Mouse (Mus musculus) forebrain, embryonic 15.5 days (tissue): ENCODE results near the gene Ccl12. TPM values are rescaled to one million over a fixed set of nuclear protein-coding genes. Genes with fewer than 3 reads are reported as not detected.

Experiments
- ATAC-seq: fragments of 200-750 bp; cut with Nextera tagmentation; replicated peaks from 2 replicates; pipeline ENCODE4 v1.8.0; 2017; ENCODE audit warnings: mild to moderate bottlenecking, moderate TSS enrichment, moderate library complexity
- H3K27ac ChIP-seq: fragments of 300-500 bp; sonication (generic); replicated peaks from 2 replicates; pipeline ENCODE4 v1.5.1; 2015; ENCODE audit warnings: mild to moderate bottlenecking, inconsistent platforms
- H3K27me3 ChIP-seq: fragments of 300-500 bp; sonication (generic); 2 replicates; pipeline ENCODE4 v1.6.1; 2015; ENCODE audit warnings: inconsistent platforms
- H3K36me3 ChIP-seq: fragments of 300-500 bp; sonication (generic); 2 replicates; pipeline ENCODE4 v1.6.1; 2015; ENCODE audit warnings: mild to moderate bottlenecking, inconsistent platforms
- H3K4me1 ChIP-seq: fragments of 300-500 bp; sonication (generic); 2 replicates; pipeline ENCODE4 v1.6.1; 2015; ENCODE audit warnings: inconsistent platforms
- H3K4me2 ChIP-seq: fragments of 300-500 bp; sonication (generic); replicated peaks from 2 replicates; pipeline ENCODE4 v1.6.1; 2015; ENCODE audit warnings: mild to moderate bottlenecking, inconsistent platforms
- H3K4me3 ChIP-seq: fragments of 300-500 bp; sonication (generic); 2 replicates; pipeline ENCODE4 v1.5.1; 2015; ENCODE audit warnings: mild to moderate bottlenecking, inconsistent platforms
- H3K9ac ChIP-seq: fragments of 300-500 bp; sonication (generic); replicated peaks from 2 replicates; pipeline ENCODE4 v1.6.1; 2015; ENCODE audit warnings: mild to moderate bottlenecking, inconsistent platforms
- H3K9me3 ChIP-seq: fragments of 300-500 bp; sonication (generic); 2 replicates; pipeline ENCODE4 v1.6.1; 2016; ENCODE audit warnings: inconsistent platforms
- WGBS: fragments of 180-500 bp; shearing (Covaris S2); methylation state at CpG from one replicate; pipeline ENCODE4 v1.1.7; 2015; ENCODE audit warnings: mixed read lengths; 5-methylcytosine and 5-hydroxymethylcytosine counted together
- polyA plus RNA-seq: library from polyadenylated mRNA; unstranded; fragments of >200 nt; fragmentation: Nextera tagmentation; extraction: Ambion mirVana; gene quantifications from 2 replicates; pipeline ENCODE4 v1.2.1, GENCODE M21; 2015

Ccl12 gene
- polyA plus RNA-seq, 1 experiment from 2014 or later: 0.83 TPM

GRCm38 (mm10) chr11:82084360-82084759 lies 17.3 kb upstream of the Ccl12 start:
- no peak overlapping the region for H3K27ac ChIP-seq
- no peak overlapping the region for H3K4me2 ChIP-seq
- no peak overlapping the region for H3K9ac ChIP-seq
- H3K27me3 ChIP-seq: no peaks in the 10 kb centered on the region
- WGBS: 83% methylated on average over 3 of the region's 3 CpGs
- no peaks in the 10 kb centered on the region for H3K4me1 ChIP-seq
- ATAC-seq: no peak
- no peak overlapping the region for H3K4me3 ChIP-seq
- H3K36me3 ChIP-seq: no peaks in the 10 kb centered on the region
- no peaks in the 10 kb centered on the region for H3K9me3 ChIP-seq

GRCm38 (mm10) chr11:82099511-82100323 lies 1.9 kb upstream of the Ccl12 start:
- H3K27ac ChIP-seq: no peak overlapping the region
- H3K9ac ChIP-seq: no peak overlapping the region
- H3K4me3 ChIP-seq: no peak overlapping the region
- ATAC-seq: no peak
- H3K4me1 ChIP-seq: no peaks in the 10 kb centered on the region
- no peaks in the 10 kb centered on the region for H3K9me3 ChIP-seq
- H3K36me3 ChIP-seq: no peaks in the 10 kb centered on the region
- H3K27me3 ChIP-seq: no peaks in the 10 kb centered on the region
- no peak overlapping the region for H3K4me2 ChIP-seq
- 87% methylated on average over 10 of the region's 10 CpGs for WGBS

DNA sequence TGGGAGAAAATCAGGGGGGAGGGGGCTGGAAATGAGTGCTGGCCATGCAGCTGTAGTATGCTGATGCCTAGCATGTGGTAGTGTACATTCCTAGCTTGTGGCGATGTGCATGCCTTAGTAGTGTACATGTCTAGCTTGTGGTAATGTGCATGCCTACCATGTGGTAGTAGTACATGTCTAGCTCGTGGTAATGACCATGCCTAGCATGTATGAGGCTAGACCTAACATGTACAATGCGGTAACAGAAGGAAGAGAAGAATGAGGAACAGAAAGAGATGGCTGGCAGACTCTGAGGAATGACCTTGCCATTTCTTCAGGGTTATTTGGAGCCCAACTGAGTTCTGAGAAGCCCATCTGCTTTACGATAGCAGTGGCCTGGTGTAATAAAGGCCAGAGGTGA lies 558 bp upstream of the Ccl12 start:
- H3K36me3 ChIP-seq: no peaks in the 10 kb centered on the region
- no peaks in the 10 kb centered on the region for H3K27me3 ChIP-seq
- 85% methylated on average over 4 of the region's 4 CpGs for WGBS
- H3K27ac ChIP-seq: no peak overlapping the region
- no peak overlapping the region for H3K4me3 ChIP-seq
- H3K4me2 ChIP-seq: no peak overlapping the region
- no peaks in the 10 kb centered on the region for H3K9me3 ChIP-seq
- ATAC-seq: no peak
- H3K9ac ChIP-seq: no peak overlapping the region
- H3K4me1 ChIP-seq: no peaks in the 10 kb centered on the region

GRCm38 (mm10) chr11:82109611-82110010 lies 8.0 kb downstream of the Ccl12 start:
- no peak overlapping the region for H3K4me3 ChIP-seq
- no peak overlapping the region for H3K27ac ChIP-seq
- H3K36me3 ChIP-seq: no peaks in the 10 kb centered on the region
- H3K27me3 ChIP-seq: no peaks in the 10 kb centered on the region
- no peak for ATAC-seq
- no peak overlapping the region for H3K9ac ChIP-seq
- no peaks in the 10 kb centered on the region for H3K9me3 ChIP-seq
- H3K4me2 ChIP-seq: no peak overlapping the region
- no peaks in the 10 kb centered on the region for H3K4me1 ChIP-seq

DNA sequence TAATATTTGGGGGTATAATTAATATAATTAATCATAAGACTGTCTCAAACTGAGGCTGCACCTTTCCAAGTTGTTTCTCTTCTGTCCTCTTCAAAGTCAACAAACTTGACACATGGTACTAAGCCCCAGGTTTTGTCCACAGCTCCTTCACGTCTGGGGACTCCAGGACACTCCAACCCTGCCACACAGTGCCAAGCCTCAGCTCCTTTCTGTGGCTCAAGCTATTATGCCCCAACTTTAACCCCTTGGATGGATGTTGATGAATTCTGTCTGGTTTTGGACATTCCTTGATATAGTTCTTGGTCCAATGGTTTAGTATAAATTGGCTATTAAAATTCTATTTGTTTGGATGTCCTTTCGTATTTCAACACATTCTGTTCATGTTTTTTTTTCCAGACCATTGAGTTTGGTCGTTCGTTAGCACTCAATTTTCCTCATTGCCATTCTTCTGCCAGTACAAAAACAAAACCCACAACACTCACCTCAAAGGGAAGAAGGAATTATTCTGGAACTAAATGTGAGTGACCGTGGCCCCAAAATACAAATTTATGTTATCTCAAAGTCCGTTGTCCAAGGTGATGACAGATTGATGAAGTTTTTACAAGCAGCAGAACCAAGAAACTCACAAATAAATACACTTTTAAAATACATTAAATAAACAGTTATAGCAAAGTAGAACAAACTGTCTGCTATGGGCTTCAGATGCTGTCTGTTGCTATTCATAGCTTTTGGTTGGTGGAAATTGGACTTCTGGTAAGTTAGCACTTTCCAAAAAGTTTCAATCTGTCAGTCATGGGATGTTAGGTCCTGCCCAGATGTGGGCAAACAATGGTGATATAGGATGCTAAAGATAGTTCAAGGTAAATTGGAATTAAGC lies 9.0 kb downstream of the Ccl12 start:
- no peaks in the 10 kb centered on the region for H3K4me1 ChIP-seq
- H3K27ac ChIP-seq: no peak overlapping the region
- H3K9ac ChIP-seq: no peak overlapping the region
- no peak overlapping the region for H3K4me3 ChIP-seq
- WGBS: 47% methylated on average over 6 of the region's 6 CpGs
- no peaks in the 10 kb centered on the region for H3K36me3 ChIP-seq
- H3K27me3 ChIP-seq: no peaks in the 10 kb centered on the region
- ATAC-seq: no peak
- no peaks in the 10 kb centered on the region for H3K9me3 ChIP-seq
- no peak overlapping the region for H3K4me2 ChIP-seq

GRCm38 (mm10) chr11:82114885-82115284 lies 13.2 kb downstream of the Ccl12 start, which contains the start of gene Ccl8:
TSS of gene Ccl8 (plus strand) at chr11:82115185.
- Histone ChIP-seq H3K4me2 (no peak within 1 kb of the TSS), H3K36me3 (no peaks in the 10 kb centered on the region), H3K27me3 (no peaks in the 10 kb centered on the region), H3K4me1 (no peaks in the 10 kb centered on the region), H3K4me3 (no peak within 1 kb of the TSS), H3K9ac (no peak within 1 kb of the TSS), H3K9me3 (no peaks in the 10 kb centered on the region), H3K27ac (no peak within 1 kb of the TSS)
- ATAC-seq: no peak
- WGBS: 76% methylated on average over 3 of the region's 3 CpGs

DNA sequence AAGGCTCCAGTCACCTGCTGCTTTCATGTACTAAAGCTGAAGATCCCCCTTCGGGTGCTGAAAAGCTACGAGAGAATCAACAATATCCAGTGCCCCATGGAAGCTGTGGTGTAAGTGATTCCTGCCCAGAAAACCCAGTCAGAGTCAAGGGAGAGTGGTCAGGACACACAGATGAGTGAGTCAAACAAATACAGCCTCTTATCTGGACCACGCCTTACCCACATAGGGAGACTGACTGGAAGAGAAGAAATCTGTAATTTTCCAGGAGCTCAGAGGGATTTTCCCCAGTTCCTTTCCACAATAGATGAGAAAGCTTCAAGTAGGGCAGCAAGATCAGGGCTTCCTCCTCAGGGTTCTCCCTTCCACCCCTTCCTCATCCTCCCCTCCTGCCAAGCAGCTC lies 14.4 kb downstream of the Ccl12 start:
- ATAC-seq: no peak
- Histone ChIP-seq H3K4me3 (no peak overlapping the region), H3K4me2 (no peak overlapping the region), H3K36me3 (no peaks in the 10 kb centered on the region), H3K4me1 (no peaks in the 10 kb centered on the region), H3K27ac (no peak overlapping the region), H3K9ac (no peak overlapping the region), H3K9me3 (no peaks in the 10 kb centered on the region), H3K27me3 (no peaks in the 10 kb centered on the region)
- 89% methylated on average over 3 of the region's 3 CpGs for WGBS

DNA sequence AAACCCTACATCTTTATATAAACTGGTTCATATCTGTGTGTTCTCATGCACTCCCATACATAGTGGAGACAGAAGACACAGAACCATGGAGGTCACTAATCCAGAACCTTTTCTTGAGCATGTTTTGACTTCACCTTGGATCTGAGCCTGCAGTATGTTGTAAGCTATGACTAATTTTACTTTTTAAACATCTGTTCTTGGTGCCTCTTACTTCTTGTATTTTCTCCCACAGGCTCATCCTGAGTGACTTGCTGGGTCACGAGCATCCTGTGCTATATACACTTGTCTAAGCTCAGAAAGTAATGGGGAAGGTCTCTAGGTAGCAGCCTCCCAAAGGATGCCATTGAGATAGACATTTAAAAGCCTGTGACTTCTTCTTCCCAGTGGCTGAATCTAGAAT lies 31.3 kb downstream of the Ccl12 start:
- Histone ChIP-seq H3K9me3 (no peaks in the 10 kb centered on the region), H3K27me3 (no peaks in the 10 kb centered on the region), H3K36me3 (no peaks in the 10 kb centered on the region), H3K27ac (no peak overlapping the region), H3K9ac (no peak overlapping the region), H3K4me2 (no peak overlapping the region), H3K4me1 (no peaks in the 10 kb centered on the region), H3K4me3 (no peak overlapping the region)
- 68% methylated on average over 1 of the region's 1 CpGs for WGBS
- ATAC-seq: no peak

GRCm38 (mm10) chr11:82136196-82136595 lies 34.6 kb downstream of the Ccl12 start:
- WGBS: 93% methylated on average over 2 of the region's 2 CpGs
- no peak for ATAC-seq
- H3K27me3 ChIP-seq: no peaks in the 10 kb centered on the region

GRCm38 (mm10) chr11:82139492-82140094 lies 37.9 kb downstream of the Ccl12 start:
- Histone ChIP-seq H3K27me3 (no peaks in the 10 kb centered on the region), H3K36me3 (no peaks in the 10 kb centered on the region), H3K27ac (no peak overlapping the region), H3K4me2 (no peak overlapping the region), H3K9me3 (no peaks in the 10 kb centered on the region), H3K4me3 (no peak overlapping the region), H3K9ac (no peak overlapping the region), H3K4me1 (no peaks in the 10 kb centered on the region)
- ATAC-seq: no peak
- WGBS: 79% methylated on average over 7 of the region's 7 CpGs

More at GRCm38 (mm10) chr11:82136196-82136595, 34.6 kb downstream of the Ccl12 start:
- H3K4me2 ChIP-seq: no peak overlapping the region
- no peaks in the 10 kb centered on the region for H3K4me1 ChIP-seq
- no peak overlapping the region for H3K27ac ChIP-seq
- H3K9me3 ChIP-seq: no peaks in the 10 kb centered on the region
- H3K36me3 ChIP-seq: no peaks in the 10 kb centered on the region
- H3K4me3 ChIP-seq: no peak overlapping the region
- H3K9ac ChIP-seq: no peak overlapping the region
